Mouse (Mus musculus): ENCODE measurements around the gene Trim69. TPM values are rescaled to one million over a fixed set of nuclear protein-coding genes. Genes with fewer than 3 reads are reported as not detected.
"Not testable (repeated sequence)": the region's sequence is repeated elsewhere in the genome, so short reads cannot be mapped to it uniquely, and the experiment has no call there.

Trim69 gene
- total RNA-seq, 1 experiment from 2014 or later: not detected

DNA sequence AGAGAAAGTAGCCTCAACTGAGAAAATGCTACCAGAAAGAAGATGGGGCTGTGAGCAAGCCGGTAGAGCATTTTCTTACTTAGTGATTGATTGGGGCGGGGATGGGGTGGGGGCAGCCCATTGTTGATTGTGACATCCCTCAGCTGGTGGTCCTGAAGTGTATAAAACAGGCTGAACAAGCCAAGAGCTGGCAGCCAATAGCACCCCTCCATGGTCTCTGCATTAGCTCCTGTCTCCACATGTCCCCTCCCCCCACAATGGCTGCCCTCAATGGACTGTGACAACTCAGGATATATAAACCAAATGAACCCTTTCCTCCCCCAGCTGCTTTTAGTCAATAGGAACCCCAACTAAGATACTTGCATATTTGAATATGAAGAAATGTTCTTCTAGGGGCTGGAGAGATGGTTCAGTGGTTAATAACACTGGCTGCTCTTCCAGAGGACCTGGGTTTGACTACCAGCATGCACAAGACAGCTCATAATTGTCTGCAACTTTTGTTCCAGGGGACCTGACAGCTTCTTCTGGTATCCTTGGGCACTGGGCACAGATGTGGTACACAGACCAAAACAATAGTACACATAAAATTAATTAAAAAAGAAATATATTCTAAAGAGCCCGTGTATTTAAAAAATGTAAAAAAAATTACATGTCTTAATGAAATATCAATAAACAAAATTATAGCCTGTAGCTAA is 50.2 kb downstream of the Trim69 start:
- no peak for DNase-seq

DNA sequence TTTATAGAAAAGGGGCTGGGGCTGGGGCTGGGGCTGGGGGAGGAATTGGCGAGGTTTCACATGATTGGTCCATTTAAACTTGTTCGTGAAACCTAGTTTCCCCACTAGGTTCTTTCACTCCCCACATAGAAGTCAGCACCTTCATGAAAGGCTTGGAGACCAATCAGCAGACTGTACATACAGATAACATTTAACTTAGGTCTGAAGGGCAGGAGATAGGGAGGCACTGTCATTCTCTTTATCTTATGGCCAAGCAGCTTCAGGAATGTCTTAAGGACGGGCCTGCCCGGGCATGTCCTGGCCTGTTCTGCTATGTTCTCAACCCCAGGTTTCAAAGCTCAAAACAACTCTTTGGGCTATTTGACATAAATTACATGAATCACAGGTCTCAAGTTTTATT is 56.6 kb downstream of the Trim69 start:
- not testable (repeated sequence) for DNase-seq

DNA sequence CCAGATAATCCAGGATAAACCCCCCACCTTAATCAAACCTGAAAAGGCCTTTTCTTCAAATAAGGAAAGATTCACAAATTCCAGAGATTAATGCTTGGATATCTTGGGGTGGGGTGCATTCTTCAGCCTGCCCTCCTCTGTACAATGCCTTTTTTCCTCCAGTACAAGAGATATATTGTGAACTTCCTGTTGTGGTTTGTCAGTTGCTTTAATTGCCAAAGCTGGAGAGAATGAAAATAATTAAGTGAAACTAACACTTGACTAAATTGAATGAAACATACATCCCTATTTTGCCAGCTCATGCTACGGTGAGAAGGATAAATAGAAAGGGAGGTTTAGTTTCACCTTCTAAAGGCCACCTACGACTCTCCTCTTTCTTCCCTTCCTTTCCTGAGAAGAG is 57.7 kb downstream of the Trim69 start:
- DNase-seq: no peak

DNA sequence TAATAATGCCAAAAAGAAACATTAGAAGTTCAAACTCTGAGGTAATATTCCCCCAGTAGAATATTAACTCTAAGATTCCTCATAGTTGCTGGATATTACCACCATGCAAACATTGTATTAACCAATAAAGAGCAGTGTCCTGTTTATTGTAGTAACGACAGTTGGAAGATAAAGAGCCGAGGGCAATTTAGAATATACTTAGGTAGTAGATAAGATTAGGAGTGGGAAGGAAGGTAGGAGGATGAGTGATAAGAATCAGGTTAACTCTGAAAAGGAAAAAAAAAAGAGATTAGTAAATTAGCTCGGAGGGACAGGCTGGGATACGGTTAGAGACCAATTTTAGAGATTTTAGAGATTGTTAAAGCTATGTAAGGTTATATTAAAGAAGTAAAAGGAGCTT is 60.9 kb downstream of the Trim69 start:
- no peak for DNase-seq

DNA sequence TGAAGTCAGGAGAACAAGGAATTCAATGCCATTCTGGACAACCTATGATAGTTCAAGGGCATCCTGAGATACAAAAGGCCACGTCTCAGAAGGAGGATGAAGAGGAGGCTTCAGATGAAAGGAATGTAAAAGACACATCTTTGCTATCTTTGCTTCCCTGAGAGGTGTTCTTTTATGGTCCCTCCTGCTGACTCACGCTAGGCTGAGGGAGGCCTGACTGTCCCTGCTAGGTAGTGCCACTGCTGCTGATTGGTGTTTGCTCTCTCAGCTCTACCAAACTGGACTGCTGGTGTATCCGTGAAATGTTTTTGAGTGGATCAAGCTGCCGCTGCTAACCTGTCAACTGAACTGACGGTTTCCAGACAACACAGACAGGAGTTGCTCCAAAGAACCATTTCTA is 61.3 kb downstream of the Trim69 start:
- DNase-seq: no peak

DNA sequence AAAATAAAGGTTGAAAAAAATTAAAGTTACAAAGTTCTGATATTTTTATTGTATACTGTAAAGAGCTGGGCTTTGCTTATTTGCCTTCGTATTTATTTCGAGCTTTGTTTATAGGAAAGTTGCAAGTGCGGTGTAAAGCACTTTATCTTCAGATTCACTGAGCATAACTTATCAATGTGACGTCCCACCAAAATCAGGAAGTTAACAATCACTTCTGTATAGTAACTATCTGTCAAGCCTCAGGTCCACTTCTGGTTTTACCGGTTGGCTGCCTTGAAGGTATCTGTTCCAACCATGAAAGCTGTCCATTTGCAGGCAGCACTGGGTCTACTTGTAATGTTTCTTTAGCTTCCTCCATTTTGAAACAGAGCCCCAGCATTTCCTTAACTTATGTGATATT is 61.8 kb downstream of the Trim69 start:
- no peak for DNase-seq

DNA sequence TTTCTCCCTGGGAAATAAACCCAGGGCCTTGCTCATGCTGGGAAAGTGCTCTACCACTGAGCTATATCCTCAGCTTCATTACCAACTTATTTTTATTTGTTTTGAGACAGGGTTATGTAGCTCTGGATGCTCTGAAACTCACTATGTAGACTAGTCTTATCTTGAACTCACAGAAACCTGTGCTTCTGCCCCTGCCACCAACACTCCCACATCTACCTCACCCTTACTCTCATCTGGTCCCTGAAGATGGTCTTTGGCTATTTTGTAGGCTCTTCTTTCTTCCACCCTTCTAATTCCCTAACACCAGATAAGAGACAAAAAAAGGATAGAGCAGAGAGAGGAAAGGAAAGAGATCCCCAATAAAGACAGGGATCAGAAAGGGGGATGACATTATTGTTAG is 63.2 kb downstream of the Trim69 start:
- no peak for DNase-seq

Other genes with a start within 250 kb of the Trim69 start
- 34.8 and 35.1 TPM in 2 replicates for gene Ctdspl2, start 204.7 kb upstream of the Trim69 start, total RNA-seq (2021)
- gene Mageb3, start 204.6 kb upstream of the Trim69 start, total RNA-seq (2021): not detected in 2 replicates
- 17.4 and 20.5 TPM in 2 replicates for gene Eif3j1, start 132.2 kb upstream of the Trim69 start, total RNA-seq (2021)
- 20.1 and 22.6 TPM in 2 replicates for gene Spg11, start 42.3 kb upstream of the Trim69 start, total RNA-seq (2021)
- 468 and 486 TPM in 2 replicates for gene B2m, start 13.0 kb upstream of the Trim69 start, total RNA-seq (2021)
- not detected in 2 replicates for gene Patl2, start 25.5 kb downstream of the Trim69 start, total RNA-seq (2021)
- not detected in 2 replicates for gene Terb2, start 25.6 kb downstream of the Trim69 start, total RNA-seq (2021)
- 64.9 and 71.6 TPM in 2 replicates for gene Sord, start 74.0 kb downstream of the Trim69 start, total RNA-seq (2021)
- gene Duox2, start 137.7 kb downstream of the Trim69 start, total RNA-seq (2021): 0.19 TPM in 1 of 2 replicates, not detected in the other
- not detected in 2 replicates for gene Duoxa2, start 138.2 kb downstream of the Trim69 start, total RNA-seq (2021)
- not detected in 2 replicates for gene Duoxa1, start 153.0 kb downstream of the Trim69 start, total RNA-seq (2021)
- not detected in 2 replicates for gene Duox1, start 155.0 kb downstream of the Trim69 start, total RNA-seq (2021)
- gene Shf, start 208.5 kb downstream of the Trim69 start, total RNA-seq (2021): 5.8 and 11.4 TPM in 2 replicates